Mouse (Mus musculus) embryo, embryonic 9.5 days (tissue): ENCODE measurements around the gene Nectin4.
A peak's percentile ranks its signal among the peaks of the same experiment; 100 is the strongest.

Experiments
- DNase-seq: peaks from one replicate; pipeline ENCODE4 v3.0.0-alpha.2; 2017; ENCODE audit errors: extremely low spot score

Gene Nectin4

GRCm38 (mm10) chr1:171412001-171412441 is 42.1 kb downstream of the Nectin4 start:
- peak; percentile 56 for DNase-seq

- peak; percentile 22 for DNase-seq
Measured at GRCm38 (mm10) chr1:171412446-171412845, 42.5 kb downstream of the Nectin4 start.

- no peak for DNase-seq
Measured at GRCm38 (mm10) chr1:171413608-171414007, 43.7 kb downstream of the Nectin4 start.

GRCm38 (mm10) chr1:171418660-171419059 is 48.8 kb downstream of the Nectin4 start, which contains the start of gene Tstd1:
Gene Tstd1, plus strand, starts transcription at chr1:171418872.
- no peak for DNase-seq

GRCm38 (mm10) chr1:171419291-171419882 is 49.5 kb downstream of the Nectin4 start:
- DNase-seq, result no peak

- no peak for DNase-seq
Measured at GRCm38 (mm10) chr1:171419905-171420304, 50.0 kb downstream of the Nectin4 start.

GRCm38 (mm10) chr1:171422504-171423095 is 52.7 kb downstream of the Nectin4 start:
- no peak for DNase-seq

GRCm38 (mm10) chr1:171424638-171425037 is 54.7 kb downstream of the Nectin4 start:
- DNase-seq, result no peak

- DNase-seq, result no peak
Measured at GRCm38 (mm10) chr1:171425126-171425525, 55.2 kb downstream of the Nectin4 start.

- no peak for DNase-seq
Measured at GRCm38 (mm10) chr1:171432158-171432557, 62.3 kb downstream of the Nectin4 start.

GRCm38 (mm10) chr1:171435288-171435814 is 65.5 kb downstream of the Nectin4 start:
- DNase-seq, result peak; percentile 26

GRCm38 (mm10) chr1:171435974-171436373 is 66.1 kb downstream of the Nectin4 start:
- DNase-seq, result no peak

GRCm38 (mm10) chr1:171437264-171438013 is 67.5 kb downstream of the Nectin4 start, which contains the start of gene F11r:
Gene F11r, plus strand, starts transcription at chr1:171437535.
- DNase-seq, result peak; percentile 84
